Mouse (Mus musculus): ENCODE measurements around the gene Ccdc153. TPM values are rescaled to one million over a fixed set of nuclear protein-coding genes. Genes with fewer than 3 reads are reported as not detected.

The Ccdc153 gene
- not detected in 2 replicates for polyA plus RNA-seq (2012; rRNA removed)

DNA sequence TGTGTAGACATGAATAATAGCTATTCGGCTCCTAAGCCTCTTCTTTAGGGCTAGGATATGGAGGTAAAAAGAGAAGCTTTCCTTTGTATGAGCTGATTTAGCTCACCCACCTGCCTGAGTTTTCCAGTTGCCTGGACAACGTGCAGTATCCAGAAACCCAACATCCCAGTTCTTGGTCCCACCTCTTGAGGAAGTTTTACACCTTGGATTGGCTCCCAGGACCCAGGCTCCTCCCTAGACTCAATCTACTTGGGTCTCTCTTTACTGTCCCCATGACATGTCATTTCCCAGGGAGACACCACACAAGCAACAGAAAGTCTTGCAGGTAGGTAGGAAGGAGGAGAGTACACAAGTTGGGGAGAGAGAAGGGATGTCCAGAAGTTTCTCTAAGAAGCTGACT is at the start of gene Ccdc153:
Gene Ccdc153, plus strand, starts transcription at position 278 of the 400 bp plus-strand sequence.

DNA sequence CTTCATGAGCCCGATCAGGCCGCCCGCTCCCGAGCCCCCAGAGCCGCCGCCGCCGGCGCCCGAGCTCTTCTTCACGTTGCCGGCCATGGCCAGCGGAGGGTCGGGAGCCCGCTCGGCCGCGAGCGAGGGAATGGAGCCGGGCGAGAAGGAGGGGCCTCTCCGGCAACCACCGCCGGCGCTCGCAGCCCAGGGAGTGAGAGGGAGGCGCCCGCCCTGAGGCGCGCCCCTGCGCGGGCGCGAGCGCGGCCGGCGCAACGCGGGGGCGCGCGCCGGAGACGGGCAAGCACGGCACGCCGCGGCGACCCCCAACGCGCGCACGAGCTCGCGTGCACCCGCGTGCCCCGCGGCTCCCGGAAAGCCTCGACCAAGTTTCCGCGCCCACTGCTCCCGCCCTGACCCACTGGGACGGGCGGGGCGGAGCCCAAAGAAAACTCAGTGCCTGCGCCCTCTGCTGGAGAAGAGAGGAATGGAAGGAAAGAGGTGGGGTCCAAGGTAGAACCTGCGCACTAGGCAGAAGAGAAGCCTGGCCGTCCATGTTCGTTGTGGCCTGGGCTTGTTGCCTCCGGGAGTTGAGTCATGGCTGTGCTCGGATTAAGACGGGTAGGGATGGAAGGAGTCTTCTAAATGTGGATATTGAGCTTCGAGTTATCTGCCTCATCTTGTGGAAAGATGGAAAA is 6.5 kb upstream of the Ccdc153 start, which contains the start of gene Cbl:
Gene Cbl, minus strand, starts transcription at position 248 of the 677 bp plus-strand sequence.

DNA sequence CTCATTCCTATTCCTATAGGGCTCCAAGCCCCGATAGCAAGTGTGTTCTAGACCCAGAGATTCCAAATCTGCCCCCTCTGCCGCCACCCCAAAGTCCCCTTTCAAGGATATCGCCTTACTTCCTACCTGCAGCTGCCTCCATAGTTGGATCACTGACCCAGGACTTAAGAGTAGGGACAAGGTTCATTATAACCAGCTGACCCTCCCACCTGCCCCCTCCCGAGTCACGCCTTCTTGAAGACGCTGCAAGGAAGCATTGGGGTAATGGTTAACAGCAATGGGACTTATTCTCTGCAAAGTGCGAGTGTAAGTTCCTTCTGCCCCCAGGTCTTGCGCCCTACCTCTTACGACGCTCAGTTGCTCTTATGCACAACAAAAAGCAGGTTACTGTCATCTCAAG is 10.8 kb downstream of the Ccdc153 start, which contains the start of gene Pdzd3:
Gene Pdzd3, minus strand, starts transcription at position 158 of the 400 bp plus-strand sequence.

DNA sequence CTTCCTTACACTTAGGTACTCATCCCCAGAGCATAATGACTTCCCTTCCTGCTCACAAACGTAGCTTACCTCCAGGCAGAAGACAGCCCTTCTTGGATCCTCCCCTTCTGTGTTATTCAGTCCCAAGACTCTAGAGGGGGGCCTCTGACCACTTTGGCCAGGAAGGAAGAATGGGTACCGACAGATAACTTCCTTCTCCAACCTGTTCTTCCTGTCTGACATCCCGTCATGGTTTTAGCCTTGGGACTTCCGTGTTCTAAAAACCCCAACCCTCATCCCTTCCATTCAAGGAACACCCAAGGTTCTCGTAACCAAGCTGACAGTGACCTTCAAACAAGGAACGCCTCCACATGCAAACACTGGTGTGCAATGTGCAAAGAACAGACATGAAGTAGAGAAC is 28.0 kb downstream of the Ccdc153 start, which contains the start of gene Nlrx1:
Gene Nlrx1, minus strand, starts transcription at position 168 of the 400 bp plus-strand sequence.

DNA sequence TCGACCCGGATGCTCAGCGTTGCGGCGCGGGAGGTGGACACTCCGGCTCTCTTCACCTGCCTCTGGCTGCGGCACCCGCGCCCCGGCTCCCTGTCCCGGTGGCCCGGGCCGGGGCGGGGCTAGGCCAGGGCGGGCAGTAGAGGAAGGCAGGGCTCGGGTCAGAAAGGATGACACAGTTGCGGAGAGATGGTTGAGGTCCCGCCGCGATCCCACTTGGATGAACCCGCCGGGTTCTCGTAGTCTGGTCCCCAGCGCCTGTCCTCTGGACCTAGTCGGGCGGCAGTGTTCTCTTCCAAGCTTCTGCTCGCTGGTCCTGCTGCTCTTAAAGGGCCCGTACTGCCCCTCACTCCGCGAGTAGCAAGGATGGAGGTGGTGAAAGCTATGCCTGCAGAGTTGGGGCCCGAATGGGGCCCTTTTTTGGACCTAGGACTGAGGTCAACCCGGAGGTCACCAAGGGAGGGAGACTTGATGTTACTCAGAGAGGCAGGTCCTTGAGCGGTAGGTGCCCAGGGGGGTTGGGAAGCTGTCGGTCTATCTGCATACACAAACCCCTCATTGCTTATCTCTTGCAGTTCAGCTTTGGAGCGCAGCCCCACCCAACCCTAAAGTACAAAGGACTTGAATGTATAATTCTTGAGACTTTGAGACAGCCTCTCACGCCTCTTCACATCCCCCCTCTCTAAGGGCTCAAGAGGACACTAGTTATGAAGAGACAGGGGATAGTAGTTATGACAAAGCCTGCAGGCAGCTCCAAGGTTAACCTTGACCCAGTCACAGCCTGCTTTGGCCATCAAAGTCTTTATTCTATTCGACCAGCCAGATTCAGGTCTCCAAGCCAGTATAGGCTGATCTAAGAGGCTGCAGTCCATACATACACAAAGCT is 47.8 kb downstream of the Ccdc153 start, which contains the start of gene Abcg4:
Gene Abcg4, minus strand, starts transcription at position 540 of the 883 bp plus-strand sequence.

Other genes starting within 250 kb of the Ccdc153 start
- 0.39 and 0.58 TPM in 2 replicates for gene Thy1, start 197.3 kb upstream of the Ccdc153 start, polyA plus RNA-seq (2012; rRNA removed)
- gene Usp2, start 173.7 kb upstream of the Ccdc153 start, polyA plus RNA-seq (2012; rRNA removed) = 0.37 and 0.48 TPM in 2 replicates
- gene Mfrp, start 138.9 kb upstream of the Ccdc153 start, polyA plus RNA-seq (2012; rRNA removed) = not detected in 2 replicates
- gene C1qtnf5, start 133.4 kb upstream of the Ccdc153 start, polyA plus RNA-seq (2012; rRNA removed) = 0.25 and 0.33 TPM in 2 replicates
- gene Gm49380, start 127.2 kb upstream of the Ccdc153 start, polyA plus RNA-seq (2012; rRNA removed) = 0.02 TPM in 2 replicates
- gene Rnf26, start 127.2 kb upstream of the Ccdc153 start, polyA plus RNA-seq (2012; rRNA removed) = 20.4 and 24.0 TPM in 2 replicates
- gene Mcam, start 106.2 kb upstream of the Ccdc153 start, polyA plus RNA-seq (2012; rRNA removed) = 6.0 and 6.2 TPM in 2 replicates
- gene Cbl, start 6.6 kb upstream of the Ccdc153 start, polyA plus RNA-seq (2012; rRNA removed) = 3.9 and 4.7 TPM in 2 replicates
- gene Pdzd3, start 10.8 kb downstream of the Ccdc153 start, polyA plus RNA-seq (2012; rRNA removed) = 0.02 and 0.03 TPM in 2 replicates
- gene Nlrx1, start 27.9 kb downstream of the Ccdc153 start, polyA plus RNA-seq (2012; rRNA removed) = 1.2 and 1.5 TPM in 2 replicates
- 28.7 and 33.5 TPM in 2 replicates for gene Abcg4, start 47.9 kb downstream of the Ccdc153 start, polyA plus RNA-seq (2012; rRNA removed)
- 12.5 and 14.0 TPM in 2 replicates for gene Hinfp, start 65.0 kb downstream of the Ccdc153 start, polyA plus RNA-seq (2012; rRNA removed)
- 11.9 and 13.1 TPM in 2 replicates for gene C2cd2l, start 79.6 kb downstream of the Ccdc153 start, polyA plus RNA-seq (2012; rRNA removed)
- gene Dpagt1, start 85.3 kb downstream of the Ccdc153 start, polyA plus RNA-seq (2012; rRNA removed) = 13.1 and 16.7 TPM in 2 replicates
- gene H2afx, start 94.0 kb downstream of the Ccdc153 start, polyA plus RNA-seq (2012; rRNA removed) = 143 and 182 TPM in 2 replicates
- gene Hmbs, start 103.6 kb downstream of the Ccdc153 start, polyA plus RNA-seq (2012; rRNA removed) = 813 and 945 TPM in 2 replicates
- 8.6 and 11.2 TPM in 2 replicates for gene Vps11, start 121.0 kb downstream of the Ccdc153 start, polyA plus RNA-seq (2012; rRNA removed)
- 16.7 and 17.4 TPM in 2 replicates for gene Hyou1, start 138.8 kb downstream of the Ccdc153 start, polyA plus RNA-seq (2012; rRNA removed)
- 14.2 and 17.2 TPM in 2 replicates for gene Slc37a4, start 156.2 kb downstream of the Ccdc153 start, polyA plus RNA-seq (2012; rRNA removed)
- gene Rps25, start 166.5 kb downstream of the Ccdc153 start, polyA plus RNA-seq (2012; rRNA removed) = 841 and 918 TPM in 2 replicates
- gene Trappc4, start 166.9 kb downstream of the Ccdc153 start, polyA plus RNA-seq (2012; rRNA removed) = 23.7 and 28.8 TPM in 2 replicates
- gene Ccdc84, start 177.9 kb downstream of the Ccdc153 start, polyA plus RNA-seq (2012; rRNA removed) = 15.2 and 18.8 TPM in 2 replicates
- not detected in 2 replicates for gene Foxr1, start 200.5 kb downstream of the Ccdc153 start, polyA plus RNA-seq (2012; rRNA removed)
- gene Upk2, start 214.3 kb downstream of the Ccdc153 start, polyA plus RNA-seq (2012; rRNA removed) = 0.11 TPM in 1 of 2 replicates, not detected in the other
- 1.3 and 1.6 TPM in 2 replicates for gene Bcl9l, start 242.1 kb downstream of the Ccdc153 start, polyA plus RNA-seq (2012; rRNA removed)

All from liver, embryonic 14 days (tissue).